Mouse (Mus musculus) mature B cell (primary cell): ENCODE measurements around the gene Palld.

Experiments
- in situ Hi-C: fragments of 300-500 bp; cut with MboI; formaldehyde crosslinking; loops from 2 replicates; pipeline ENCODE4 v1.14.3; 2019

Gene Palld

GRCm38 (mm10) chr8:61722226-61722625, 180.3 kb downstream of the Palld start:
- in situ Hi-C loops = no loop called here

- in situ Hi-C loops = no loop called here
Measured at GRCm38 (mm10) chr8:61715351-61716125, 187.0 kb downstream of the Palld start.

- in situ Hi-C loops = no loop called here
Measured at GRCm38 (mm10) chr8:61714293-61714831, 188.1 kb downstream of the Palld start.

GRCm38 (mm10) chr8:61713195-61713990, 189.1 kb downstream of the Palld start:
- in situ Hi-C loops = no loop called here

- in situ Hi-C loops = no loop called here
Measured at GRCm38 (mm10) chr8:61712426-61712825, 190.1 kb downstream of the Palld start.

GRCm38 (mm10) chr8:61708586-61709305, 193.7 kb downstream of the Palld start:
- in situ Hi-C loops = no loop called here

GRCm38 (mm10) chr8:61705491-61705890, 197.0 kb downstream of the Palld start:
- in situ Hi-C loops = no loop called here

GRCm38 (mm10) chr8:61702122-61702521, 200.4 kb downstream of the Palld start:
- in situ Hi-C loops = no loop called here

GRCm38 (mm10) chr8:61700932-61701681, 201.4 kb downstream of the Palld start:
- in situ Hi-C loops = no loop called here

GRCm38 (mm10) chr8:61700298-61700697, 202.2 kb downstream of the Palld start:
- in situ Hi-C loops = no loop called here

- in situ Hi-C loops = no loop called here
Measured at GRCm38 (mm10) chr8:61698959-61699358, 203.5 kb downstream of the Palld start.

GRCm38 (mm10) chr8:61697728-61698385, 204.6 kb downstream of the Palld start:
- in situ Hi-C loops = no loop called here

- in situ Hi-C loops = no loop called here
Measured at GRCm38 (mm10) chr8:61696846-61697455, 205.5 kb downstream of the Palld start.

- in situ Hi-C loops = no loop called here
Measured at GRCm38 (mm10) chr8:61695416-61695815, 207.1 kb downstream of the Palld start.

GRCm38 (mm10) chr8:61692866-61693265, 209.6 kb downstream of the Palld start:
- in situ Hi-C loops = no loop called here

- in situ Hi-C loops = no loop called here
Measured at GRCm38 (mm10) chr8:61692129-61692528, 210.4 kb downstream of the Palld start.

- in situ Hi-C loops = no loop called here
Measured at GRCm38 (mm10) chr8:61691391-61691790, 211.1 kb downstream of the Palld start.

- in situ Hi-C loops = no loop called here
Measured at GRCm38 (mm10) chr8:61687071-61687470, 215.4 kb downstream of the Palld start.

- in situ Hi-C loops = no loop called here
Measured at GRCm38 (mm10) chr8:61686340-61686739, 216.2 kb downstream of the Palld start.

- in situ Hi-C loops = no loop called here
Measured at GRCm38 (mm10) chr8:61685280-61685679, 217.2 kb downstream of the Palld start.
